Mouse (Mus musculus): ENCODE measurements around the gene Cntnap2. TPM values are rescaled to one million over a fixed set of nuclear protein-coding genes. Genes with fewer than 3 reads are reported as not detected.
A peak's percentile ranks its signal among the peaks of the same experiment; 100 is the strongest.

Gene Cntnap2
- polyA plus RNA-seq, 1 experiment from 2014 or later = 3.8 TPM

DNA sequence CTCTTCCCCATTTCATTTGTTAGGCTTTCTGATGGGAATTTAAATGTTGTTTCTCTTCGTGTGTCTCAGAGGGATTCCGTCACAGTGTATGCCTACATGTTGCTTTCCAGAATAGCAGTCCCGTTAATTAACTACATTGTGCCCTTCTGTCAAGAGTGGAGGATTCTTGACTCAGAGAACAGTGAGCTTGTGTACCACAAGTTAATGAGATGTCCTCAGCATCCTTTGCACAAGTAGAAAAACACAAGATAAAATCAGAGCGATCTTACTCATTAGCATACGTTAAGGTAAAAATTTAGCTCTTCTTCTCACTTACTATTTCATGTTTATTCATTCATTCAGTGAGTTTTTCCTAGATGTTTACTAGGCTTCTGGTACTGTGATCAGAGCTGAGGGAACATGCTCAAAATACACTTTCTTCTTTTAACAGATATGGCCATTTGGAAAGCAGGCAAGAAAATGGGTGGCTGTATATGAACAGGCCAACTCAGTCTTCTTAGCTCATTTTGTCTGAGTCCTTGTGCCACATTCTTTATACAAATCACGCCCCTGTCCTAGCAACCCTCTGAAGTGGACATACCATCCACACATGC lies 1936.9 kb downstream of the Cntnap2 start:
- H3K4me2 ChIP-seq (replicated peaks; ENCODE audit: low read depth, low read length) = no peak overlapping the region
- no peaks in the 10 kb centered on the region for H3K4me1 ChIP-seq (ENCODE audit: control insufficient read depth, insufficient read depth, low read length)
- no peak overlapping the region for H3K4me3 ChIP-seq (ENCODE audit: low read depth, low read length)
- H3K9ac ChIP-seq (replicated peaks; ENCODE audit: low read depth, low read length) = no peak overlapping the region
- ATAC-seq (ENCODE audit: insufficient number of reproducible peaks, insufficient read depth, low FRiP score, low read depth) = no peak
- H3K9me3 ChIP-seq (ENCODE audit: control insufficient read depth, low read depth, low read length) = no peaks in the 10 kb centered on the region
- no peaks in the 10 kb centered on the region for H3K36me3 ChIP-seq (ENCODE audit: control insufficient read depth, insufficient read depth, low read length)
- no peak overlapping the region for H3K27ac ChIP-seq (ENCODE audit: low read length)
- 90% methylated on average over 6 of the region's 6 CpGs for WGBS
- H3K27me3 ChIP-seq (ENCODE audit: control insufficient read depth, insufficient read depth, low read length) = no peaks in the 10 kb centered on the region

GRCm38 (mm10) chr6:47004430-47004829 lies 1945.3 kb downstream of the Cntnap2 start:
- H3K9ac ChIP-seq (replicated peaks; ENCODE audit: low read depth, low read length) = no peak overlapping the region
- H3K27ac ChIP-seq (ENCODE audit: low read length) = no peak overlapping the region
- H3K4me2 ChIP-seq (replicated peaks; ENCODE audit: low read depth, low read length) = no peak overlapping the region
- H3K4me3 ChIP-seq (ENCODE audit: low read depth, low read length) = no peak overlapping the region
- H3K4me1 ChIP-seq (ENCODE audit: control insufficient read depth, insufficient read depth, low read length) = no peaks in the 10 kb centered on the region
- H3K9me3 ChIP-seq (ENCODE audit: control insufficient read depth, low read depth, low read length) = no peaks in the 10 kb centered on the region
- H3K27me3 ChIP-seq (ENCODE audit: control insufficient read depth, insufficient read depth, low read length) = no peaks in the 10 kb centered on the region
- no peaks in the 10 kb centered on the region for H3K36me3 ChIP-seq (ENCODE audit: control insufficient read depth, insufficient read depth, low read length)
- 34% methylated on average over 3 of the region's 3 CpGs for WGBS
- no peak for ATAC-seq (ENCODE audit: insufficient number of reproducible peaks, insufficient read depth, low FRiP score, low read depth)

DNA sequence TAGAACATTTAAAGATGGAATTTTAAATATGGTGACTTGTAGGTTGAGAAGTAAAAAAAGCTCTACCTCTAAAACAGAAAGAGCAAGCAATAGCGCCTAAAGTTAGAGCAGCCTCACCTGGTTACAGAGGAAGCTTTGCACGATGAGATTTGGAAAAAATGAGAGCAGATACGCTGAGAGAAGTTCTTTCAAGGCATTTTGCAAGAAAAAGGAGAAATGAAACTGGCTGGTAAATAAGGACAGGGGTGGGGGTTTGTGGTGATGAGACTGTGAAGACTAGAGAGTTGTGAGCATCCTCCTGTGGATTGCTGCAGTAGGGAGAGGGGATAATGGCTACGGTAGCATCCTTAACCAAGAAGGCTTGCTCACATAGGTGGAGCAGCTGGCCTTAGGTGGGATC lies 1953.8 kb downstream of the Cntnap2 start:
- ATAC-seq (ENCODE audit: insufficient number of reproducible peaks, insufficient read depth, low FRiP score, low read depth) = no peak
- no peak overlapping the region for H3K4me2 ChIP-seq (replicated peaks; ENCODE audit: low read depth, low read length)
- H3K9me3 ChIP-seq (ENCODE audit: control insufficient read depth, low read depth, low read length) = no peaks in the 10 kb centered on the region
- H3K4me1 ChIP-seq (ENCODE audit: control insufficient read depth, insufficient read depth, low read length) = no peaks in the 10 kb centered on the region
- 87% methylated on average over 4 of the region's 4 CpGs for WGBS
- no peaks in the 10 kb centered on the region for H3K36me3 ChIP-seq (ENCODE audit: control insufficient read depth, insufficient read depth, low read length)
- no peak overlapping the region for H3K4me3 ChIP-seq (ENCODE audit: low read depth, low read length)
- H3K27ac ChIP-seq (ENCODE audit: low read length) = no peak overlapping the region
- H3K9ac ChIP-seq (replicated peaks; ENCODE audit: low read depth, low read length) = no peak overlapping the region
- no peaks in the 10 kb centered on the region for H3K27me3 ChIP-seq (ENCODE audit: control insufficient read depth, insufficient read depth, low read length)

DNA sequence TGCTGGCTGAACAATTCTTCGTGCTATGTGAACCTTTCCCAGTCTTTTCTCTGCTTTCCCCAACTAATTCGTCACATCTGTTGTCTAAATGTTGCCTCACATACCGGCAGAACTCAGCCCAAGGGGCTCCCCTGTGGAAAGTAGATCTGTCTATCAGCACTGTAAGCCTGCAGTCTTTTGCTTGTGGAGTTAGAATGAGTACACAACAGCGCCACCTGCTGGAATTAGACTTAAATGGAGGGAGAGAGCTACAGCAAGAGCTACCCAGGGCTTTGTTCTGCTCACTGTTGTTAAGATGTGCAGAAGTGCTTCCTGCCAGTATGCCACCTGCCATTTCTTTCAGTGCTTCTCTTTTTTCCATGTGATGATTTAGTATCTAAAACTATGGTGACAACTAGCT lies 1954.4 kb downstream of the Cntnap2 start:
- WGBS = 13% methylated on average over 4 of the region's 4 CpGs
- H3K36me3 ChIP-seq (ENCODE audit: control insufficient read depth, insufficient read depth, low read length) = no peaks in the 10 kb centered on the region
- H3K27ac ChIP-seq (ENCODE audit: low read length) = no peak overlapping the region
- no peaks in the 10 kb centered on the region for H3K9me3 ChIP-seq (ENCODE audit: control insufficient read depth, low read depth, low read length)
- H3K27me3 ChIP-seq (ENCODE audit: control insufficient read depth, insufficient read depth, low read length) = no peaks in the 10 kb centered on the region
- H3K9ac ChIP-seq (replicated peaks; ENCODE audit: low read depth, low read length) = no peak overlapping the region
- no peak overlapping the region for H3K4me2 ChIP-seq (replicated peaks; ENCODE audit: low read depth, low read length)
- no peaks in the 10 kb centered on the region for H3K4me1 ChIP-seq (ENCODE audit: control insufficient read depth, insufficient read depth, low read length)
- H3K4me3 ChIP-seq (ENCODE audit: low read depth, low read length) = no peak overlapping the region
- 0 out of 2 replicates have a peak, but pooled peaks have one; percentile 46 for ATAC-seq (ENCODE audit: insufficient number of reproducible peaks, insufficient read depth, low FRiP score, low read depth)

- Histone ChIP-seq H3K27me3 (ENCODE audit: control insufficient read depth, insufficient read depth, low read length) (no peaks in the 10 kb centered on the region), H3K4me3 (ENCODE audit: low read depth, low read length) (no peak overlapping the region), H3K36me3 (ENCODE audit: control insufficient read depth, insufficient read depth, low read length) (no peaks in the 10 kb centered on the region), H3K4me2 (replicated peaks; ENCODE audit: low read depth, low read length) (no peak overlapping the region), H3K27ac (ENCODE audit: low read length) (no peak overlapping the region), H3K9me3 (ENCODE audit: control insufficient read depth, low read depth, low read length) (no peaks in the 10 kb centered on the region), H3K4me1 (ENCODE audit: control insufficient read depth, insufficient read depth, low read length) (no peaks in the 10 kb centered on the region), H3K9ac (replicated peaks; ENCODE audit: low read depth, low read length) (no peak overlapping the region)
- no peak for ATAC-seq (ENCODE audit: insufficient number of reproducible peaks, insufficient read depth, low FRiP score, low read depth)
- WGBS = 76% methylated on average over 1 of the region's 1 CpGs
These were observed 1955.9 kb downstream of the Cntnap2 start for GRCm38 (mm10) chr6:47014886-47015586.

- H3K9me3 ChIP-seq (ENCODE audit: control insufficient read depth, low read depth, low read length) = no peaks in the 10 kb centered on the region
- no peak for ATAC-seq (ENCODE audit: insufficient number of reproducible peaks, insufficient read depth, low FRiP score, low read depth)
- no peaks in the 10 kb centered on the region for H3K36me3 ChIP-seq (ENCODE audit: control insufficient read depth, insufficient read depth, low read length)
- no peak overlapping the region for H3K4me3 ChIP-seq (ENCODE audit: low read depth, low read length)
- 75% methylated on average over 4 of the region's 4 CpGs for WGBS
- no peaks in the 10 kb centered on the region for H3K4me1 ChIP-seq (ENCODE audit: control insufficient read depth, insufficient read depth, low read length)
- no peak overlapping the region for H3K27ac ChIP-seq (ENCODE audit: low read length)
- no peak overlapping the region for H3K9ac ChIP-seq (replicated peaks; ENCODE audit: low read depth, low read length)
- H3K4me2 ChIP-seq (replicated peaks; ENCODE audit: low read depth, low read length) = no peak overlapping the region
- no peaks in the 10 kb centered on the region for H3K27me3 ChIP-seq (ENCODE audit: control insufficient read depth, insufficient read depth, low read length)
These were observed 1967.0 kb downstream of the Cntnap2 start for GRCm38 (mm10) chr6:47026064-47026686.

GRCm38 (mm10) chr6:47031362-47031761 lies 1972.2 kb downstream of the Cntnap2 start:
- Histone ChIP-seq H3K27ac (ENCODE audit: low read length) (no peak overlapping the region), H3K27me3 (ENCODE audit: control insufficient read depth, insufficient read depth, low read length) (no peaks in the 10 kb centered on the region), H3K4me1 (ENCODE audit: control insufficient read depth, insufficient read depth, low read length) (no peaks in the 10 kb centered on the region), H3K4me3 (ENCODE audit: low read depth, low read length) (no peak overlapping the region), H3K9ac (replicated peaks; ENCODE audit: low read depth, low read length) (no peak overlapping the region), H3K9me3 (ENCODE audit: control insufficient read depth, low read depth, low read length) (no peaks in the 10 kb centered on the region), H3K4me2 (replicated peaks; ENCODE audit: low read depth, low read length) (no peak overlapping the region), H3K36me3 (ENCODE audit: control insufficient read depth, insufficient read depth, low read length) (no peaks in the 10 kb centered on the region)
- ATAC-seq (ENCODE audit: insufficient number of reproducible peaks, insufficient read depth, low FRiP score, low read depth) = no peak
- 65% methylated on average over 2 of the region's 2 CpGs for WGBS

DNA sequence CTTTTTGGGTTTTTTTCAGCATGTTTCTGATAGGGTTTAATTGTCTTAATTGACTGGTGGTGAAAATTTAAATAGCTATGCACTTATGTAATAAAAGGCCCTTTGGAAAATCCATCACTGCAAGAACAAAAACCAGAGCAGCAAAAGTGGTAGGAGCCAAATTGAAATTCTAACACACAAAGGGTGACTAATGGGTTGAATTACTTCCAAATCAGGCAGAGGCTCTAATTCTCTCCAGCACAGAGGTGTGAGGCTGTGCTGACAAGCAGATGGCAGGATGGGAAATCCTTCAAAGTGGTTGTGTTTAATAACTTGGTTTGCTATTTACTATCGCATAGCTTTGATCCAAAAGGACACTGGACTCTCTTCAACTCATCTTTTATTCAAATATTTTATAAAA lies 1983.4 kb downstream of the Cntnap2 start:
- no peak for ATAC-seq (ENCODE audit: insufficient number of reproducible peaks, insufficient read depth, low FRiP score, low read depth)
- 92% methylated on average over 1 of the region's 1 CpGs for WGBS
- Histone ChIP-seq H3K27ac (ENCODE audit: low read length) (no peak overlapping the region), H3K27me3 (ENCODE audit: control insufficient read depth, insufficient read depth, low read length) (no peaks in the 10 kb centered on the region), H3K4me2 (replicated peaks; ENCODE audit: low read depth, low read length) (no peak overlapping the region), H3K4me1 (ENCODE audit: control insufficient read depth, insufficient read depth, low read length) (no peaks in the 10 kb centered on the region), H3K9me3 (ENCODE audit: control insufficient read depth, low read depth, low read length) (no peaks in the 10 kb centered on the region), H3K4me3 (ENCODE audit: low read depth, low read length) (no peak overlapping the region), H3K36me3 (ENCODE audit: control insufficient read depth, insufficient read depth, low read length) (no peaks in the 10 kb centered on the region), H3K9ac (replicated peaks; ENCODE audit: low read depth, low read length) (no peak overlapping the region)
